Mouse (Mus musculus): ENCODE data around the gene She. TPM values are rescaled to one million over a fixed set of nuclear protein-coding genes. Genes with fewer than 3 reads are reported as not detected.

The She gene
- total RNA-seq, 2 experiments from 2014 or later = 3.7 to 4.6 TPM

DNA sequence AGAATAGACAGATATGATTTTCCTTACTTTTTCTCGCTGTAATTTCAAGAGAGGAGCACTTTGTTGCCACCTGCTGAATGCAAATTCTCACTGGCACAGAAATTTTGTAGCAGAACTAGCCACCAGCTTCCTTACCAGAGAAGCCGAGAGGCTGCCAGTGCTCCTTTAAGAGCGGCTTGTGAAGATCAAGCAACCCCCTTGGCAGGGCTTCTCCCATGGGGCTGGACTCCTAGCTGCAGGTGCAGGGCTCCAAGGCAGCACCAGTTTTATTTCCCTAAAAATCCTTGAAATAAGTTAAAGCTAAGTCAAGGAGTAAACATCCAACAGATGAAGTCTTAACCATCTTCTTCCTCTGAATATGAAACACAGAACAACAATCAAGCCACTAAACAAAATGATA lies 19.0 kb upstream of the She start:
- intact Hi-C loops (cut with DNase I) = no loop called here
- DNase-seq = no peak

- intact Hi-C loops (cut with DNase I) = no loop called here
- DNase-seq = no peak
Measured at GRCm38 (mm10) chr3:89814051-89814450, 17.1 kb upstream of the She start.

- peak; percentile 21 to 34 for DNase-seq
- intact Hi-C loops (cut with DNase I) = loop anchor here (2.0 kb wide), 1 partner anchor 42 kb away; no protein-coding TSS in a partner anchor
Measured at GRCm38 (mm10) chr3:89817056-89817455, 14.1 kb upstream of the She start.

- intact Hi-C loops (cut with DNase I) = no loop called here
- no peak for DNase-seq
Measured at GRCm38 (mm10) chr3:89818605-89819004, 12.6 kb upstream of the She start.

- no peak for DNase-seq
- intact Hi-C loops (cut with DNase I) = no loop called here
Measured at GRCm38 (mm10) chr3:89819897-89820296, 11.3 kb upstream of the She start.

GRCm38 (mm10) chr3:89820311-89821095 lies 10.7 kb upstream of the She start:
- no peak for DNase-seq
- intact Hi-C loops (cut with DNase I) = no loop called here

- intact Hi-C loops (cut with DNase I) = no loop called here
- DNase-seq = no peak
Measured at GRCm38 (mm10) chr3:89821096-89821513, 10.1 kb upstream of the She start.

- intact Hi-C loops (cut with DNase I) = no loop called here
- DNase-seq = no peak
Measured at GRCm38 (mm10) chr3:89821548-89822480, 9.4 kb upstream of the She start.

- DNase-seq = no peak
- intact Hi-C loops (cut with DNase I) = no loop called here
Measured at GRCm38 (mm10) chr3:89823594-89823993, 7.6 kb upstream of the She start.

DNA sequence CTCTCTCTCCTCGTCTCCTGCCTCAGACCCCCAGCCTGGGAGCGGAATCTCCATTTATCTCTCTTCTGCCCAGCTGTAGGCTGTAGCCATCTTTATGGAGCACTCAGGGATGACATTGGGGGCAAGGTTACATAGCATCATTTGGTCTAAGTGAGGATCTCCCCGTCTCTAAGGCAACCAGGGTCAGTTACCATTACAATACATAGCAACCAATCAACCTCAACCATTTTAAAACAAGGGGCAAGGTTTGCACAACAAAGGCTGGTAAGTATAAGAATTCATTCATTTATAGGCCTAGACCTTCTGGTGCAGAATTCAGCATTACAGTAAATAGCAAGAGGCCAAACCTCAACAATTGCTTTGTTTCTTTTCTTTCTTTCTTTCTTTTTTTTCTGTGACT lies 4.9 kb upstream of the She start:
- DNase-seq = no peak
- intact Hi-C loops (cut with DNase I) = no loop called here

- intact Hi-C loops (cut with DNase I) = no loop called here
- DNase-seq = no peak
Measured at GRCm38 (mm10) chr3:89835362-89835761, 4.2 kb downstream of the She start.

DNA sequence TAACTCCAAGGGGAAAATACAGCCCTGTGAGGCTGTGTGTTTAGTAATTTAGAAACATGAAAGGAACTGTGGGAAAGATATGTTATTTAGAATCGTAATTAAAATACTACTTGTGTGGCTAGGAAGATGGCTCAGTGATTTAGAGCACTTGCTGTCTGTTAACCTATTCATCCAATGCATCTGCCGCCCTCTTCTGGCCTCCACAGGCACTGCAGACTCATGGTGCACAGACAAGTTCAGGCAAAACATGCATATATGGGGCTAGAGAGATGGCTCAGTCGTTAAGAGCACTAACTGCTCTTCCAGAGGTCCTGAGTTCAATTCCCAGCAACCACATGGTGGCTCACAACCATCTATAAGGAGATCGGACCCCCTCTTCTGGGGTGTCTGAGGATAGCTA lies 11.1 kb downstream of the She start:
- intact Hi-C loops (cut with DNase I) = no loop called here
- no peak for DNase-seq

DNA sequence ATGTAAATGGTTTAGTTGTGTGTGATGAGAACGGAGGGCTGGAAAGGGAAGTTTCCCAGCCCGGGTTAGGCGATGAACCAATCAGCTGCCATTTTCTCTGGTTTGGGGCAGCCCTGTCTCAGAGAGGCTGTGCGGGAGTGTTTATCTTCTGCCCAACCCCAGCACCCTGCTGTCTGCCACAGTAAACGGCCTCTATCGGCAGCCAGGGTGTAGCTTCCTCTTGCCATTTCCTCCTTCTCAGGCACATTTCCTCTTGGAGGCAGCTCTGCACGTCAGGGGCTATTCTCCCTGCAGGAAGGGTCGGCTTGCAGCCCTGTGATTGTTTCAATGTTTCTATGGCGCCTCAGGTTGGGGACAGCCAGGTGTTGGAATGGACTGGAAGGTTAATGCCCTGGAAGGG lies 12.0 kb downstream of the She start:
- intact Hi-C loops (cut with DNase I) = no loop called here
- no peak for DNase-seq

DNA sequence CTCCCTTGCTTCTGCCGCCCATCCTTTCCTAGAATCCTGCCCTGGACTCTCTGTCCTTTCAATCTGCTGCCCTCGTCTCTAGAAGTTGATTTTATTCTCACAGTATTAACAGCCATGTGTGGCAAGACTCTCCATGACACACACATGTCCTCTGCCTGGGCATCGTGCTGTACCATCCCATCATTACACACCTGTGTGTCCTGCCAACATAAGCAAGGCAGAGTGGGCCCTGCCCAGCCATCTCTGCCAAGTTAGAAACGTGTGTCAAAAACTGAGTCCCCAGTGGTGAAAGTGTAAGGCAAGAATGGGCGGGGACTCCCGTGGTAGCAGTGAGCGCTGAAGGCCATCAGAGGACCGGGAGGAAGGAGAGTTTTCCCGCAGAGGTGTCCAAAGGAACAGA lies 14.6 kb downstream of the She start:
- intact Hi-C loops (cut with DNase I) = no loop called here
- no peak for DNase-seq

DNA sequence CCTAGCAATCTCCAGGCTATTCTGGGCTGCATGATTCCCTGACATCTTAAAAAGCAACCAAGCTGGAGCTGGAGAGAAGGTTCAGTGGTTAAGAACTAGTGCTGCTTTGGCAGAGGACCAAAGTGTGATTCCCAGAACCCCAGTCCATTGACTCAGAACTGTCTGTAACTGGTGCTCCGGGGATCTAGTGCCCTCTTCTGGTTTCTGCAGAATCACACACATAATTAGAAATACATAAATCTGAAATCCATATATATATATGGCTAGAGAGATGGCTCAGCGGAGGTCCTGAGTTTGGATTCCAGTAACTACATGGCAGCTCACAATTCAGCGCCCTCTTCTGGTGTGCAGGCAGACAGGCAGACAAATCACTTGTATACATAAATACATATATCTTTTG lies 16.0 kb downstream of the She start:
- DNase-seq = no peak
- intact Hi-C loops (cut with DNase I) = no loop called here

DNA sequence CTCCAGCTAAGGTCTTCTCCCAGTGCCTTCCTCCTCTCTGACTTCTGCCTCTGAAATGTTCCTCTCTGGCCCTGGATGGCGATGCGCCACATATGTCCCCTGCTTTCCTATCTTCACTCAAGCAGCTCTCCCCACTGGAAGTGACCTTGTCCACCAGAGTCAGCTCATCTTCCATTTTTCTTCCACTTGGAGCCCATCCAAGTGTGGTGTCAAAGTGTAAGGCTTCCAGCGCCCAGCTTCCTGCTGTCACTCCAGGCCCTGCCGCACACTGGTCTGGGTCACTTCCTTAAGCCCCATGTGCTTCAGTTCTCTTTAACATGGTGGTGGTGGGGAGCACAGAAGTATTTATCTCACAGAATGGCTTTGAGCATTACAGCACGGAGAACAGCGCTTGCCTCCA lies 16.4 kb downstream of the She start:
- intact Hi-C loops (cut with DNase I) = no loop called here
- no peak for DNase-seq

- DNase-seq = no peak
- intact Hi-C loops (cut with DNase I) = no loop called here
Measured at GRCm38 (mm10) chr3:89848083-89848482, 16.9 kb downstream of the She start.

GRCm38 (mm10) chr3:89853752-89854151 lies 22.6 kb downstream of the She start:
- intact Hi-C loops (cut with DNase I) = loop anchor here (5.0 kb wide), 1 partner anchor 346 kb away; no protein-coding TSS in a partner anchor
- peak in 1 of 2 experiments; percentile 28 for DNase-seq

GRCm38 (mm10) chr3:89857353-89857752 lies 26.2 kb downstream of the She start:
- intact Hi-C loops (cut with DNase I) = loop anchor here (2.0 to 5.0 kb wide), 2 partner anchors 71 to 125 kb away; no protein-coding TSS in a partner anchor

GRCm38 (mm10) chr3:89858123-89858522 lies 27.0 kb downstream of the She start:
- DNase-seq = no peak
- intact Hi-C loops (cut with DNase I) = loop anchor here (2.0 to 5.0 kb wide), 2 partner anchors 41 to 126 kb away; no protein-coding TSS in a partner anchor

More at GRCm38 (mm10) chr3:89857353-89857752, 26.2 kb downstream of the She start:
- DNase-seq = no peak

- intact Hi-C loops (cut with DNase I) = loop anchor here (2.0 to 5.0 kb wide), 2 partner anchors 42 to 127 kb away; no protein-coding TSS in a partner anchor
- no peak for DNase-seq
Measured at GRCm38 (mm10) chr3:89858888-89859287, 27.7 kb downstream of the She start.

Data from gastrocnemius, postnatal 36 days (tissue).